ENCODE assay signal across 10 mouse cellular contexts in genomic region chr3:85299649-85300550, GRCm38 (mm10).
DNase-seq lines count a peak whose midpoint lies in the region; ATAC-seq lines count a peak whose summit lies in the region.
"Had no signal": no experiment of that assay in that cellular context is flagged by ENCODE, and none has a peak within 500 bp of the region (broad histone marks: within the 10 kb centered on the region; RNA-seq: fewer than 3 reads in every experiment).

No protein-coding gene starts in this region.

- no peaks in the 10 kb centered on the region for H3K4me1 ChIP-seq in heart, embryonic 12.5 days (replicated peaks)
- peaks cover 14% of the 10 kb centered on the region for H3K4me1 ChIP-seq in forebrain, embryonic 15.5 days
- H3K4me1 ChIP-seq in midbrain, embryonic 13.5 days (replicated peaks) = peaks cover 10% of the 10 kb centered on the region; the same call in 1 of the 2 replicates

- no peaks in the 10 kb centered on the region for H3K9me3 ChIP-seq in heart, embryonic 12.5 days (replicated peaks)
- no peaks in the 10 kb centered on the region for H3K9me3 ChIP-seq in forebrain, embryonic 15.5 days
- no peaks in the 10 kb centered on the region for H3K9me3 ChIP-seq in midbrain, embryonic 13.5 days

- peak; percentile 29 to 58 for DNase-seq in heart, postnatal 14 days
- peak; percentile 43 to 61 for DNase-seq in cerebellum, adult 18-20 months
- DNase-seq in adrenal gland, postnatal 36 days = no peak
- DNase-seq in lung, postnatal 4 days = no peak
- DNase-seq: adrenal gland, postnatal 10 days had no signal

- 77% methylated on average over 18 of the region's 18 CpGs for WGBS in heart, embryonic 12.5 days
- WGBS in forebrain, embryonic 15.5 days = 18% methylated on average over 18 of the region's 18 CpGs
- WGBS in midbrain, embryonic 13.5 days = 65% methylated on average over 18 of the region's 18 CpGs

- no peaks in the 10 kb centered on the region for H3K36me3 ChIP-seq in heart, embryonic 12.5 days
- H3K36me3 ChIP-seq in forebrain, embryonic 15.5 days = no peaks in the 10 kb centered on the region
- H3K36me3 ChIP-seq in midbrain, embryonic 13.5 days = no peaks in the 10 kb centered on the region

- no peak for ATAC-seq in heart, embryonic 12.5 days (ENCODE audit: insufficient number of reproducible peaks, low FRiP score)
- ATAC-seq in forebrain, embryonic 15.5 days (replicated peaks) = peak; percentile 98
- peak; percentile 95 for ATAC-seq in midbrain, embryonic 13.5 days
- ATAC-seq in erythroid progenitor cell, adult 5-6 weeks (replicated peaks; ENCODE audit: low FRiP score, poor library complexity, severe bottlenecking) = no peak

- no peak overlapping the region for H3K27ac ChIP-seq in heart, embryonic 12.5 days (ENCODE audit: poor library complexity, severe bottlenecking)
- peak overlapping the region; percentile 70 for H3K27ac ChIP-seq in forebrain, embryonic 15.5 days (replicated peaks)
- H3K27ac ChIP-seq in midbrain, embryonic 13.5 days = peak overlapping the region; percentile 1; the same call in 1 of the 2 replicates

- no peak overlapping the region for H3K4me3 ChIP-seq in heart, embryonic 12.5 days
- no peak overlapping the region for H3K4me3 ChIP-seq in forebrain, embryonic 15.5 days
- no peak overlapping the region for H3K4me3 ChIP-seq in midbrain, embryonic 13.5 days (replicated peaks)

- no peak overlapping the region for H3K9ac ChIP-seq in heart, embryonic 12.5 days
- no peak overlapping the region for H3K9ac ChIP-seq in forebrain, embryonic 15.5 days (replicated peaks)
- H3K9ac ChIP-seq in midbrain, embryonic 13.5 days (replicated peaks) = no peak overlapping the region

- H3K4me2 ChIP-seq in heart, embryonic 12.5 days = no peak overlapping the region
- no peak overlapping the region for H3K4me2 ChIP-seq in forebrain, embryonic 15.5 days (replicated peaks)
- no peak overlapping the region for H3K4me2 ChIP-seq in midbrain, embryonic 13.5 days (replicated peaks)

- H3K27me3 ChIP-seq in heart, embryonic 12.5 days (replicated peaks) = no peaks in the 10 kb centered on the region
- H3K27me3 ChIP-seq in forebrain, embryonic 15.5 days = no peaks in the 10 kb centered on the region
- H3K27me3 ChIP-seq in midbrain, embryonic 13.5 days = no peaks in the 10 kb centered on the region
- H3K27me3 ChIP-seq: CH12.LX had no signal

- intact Hi-C loops in heart, postnatal 14 days (cut with DNase I) = no loop called here

Comparison
In these comparisons a context has a peak if more than half of its experiments do, and no peak if none do; other contexts are left out.
1. DNase-seq: peak in heart, postnatal 14 days (2 of 2) and cerebellum, adult 18-20 months (2 of 2); none in adrenal gland, postnatal 36 days (0 of 2) and lung, postnatal 4 days (0 of 2).
2. ATAC-seq: peak in forebrain, embryonic 15.5 days (single experiment) and midbrain, embryonic 13.5 days (single experiment); none in heart, embryonic 12.5 days (single experiment) and erythroid progenitor cell, adult 5-6 weeks (single experiment).